Mouse (Mus musculus) cerebellum, adult 2 months (tissue): ENCODE data around the gene Ppbp. TPM values are rescaled to one million over a fixed set of nuclear protein-coding genes. Genes with fewer than 3 reads are reported as not detected.
"Not testable (repeated sequence)": the region's sequence is repeated elsewhere in the genome, so short reads cannot be mapped to it uniquely, and the experiment has no call there.

Experiments used
- DNase-seq, 2 experiments: peaks; one replicate each; pipeline ENCODE4 v3.0.0; 2021
- H3K27ac ChIP-seq: fragments of 200-500 bp; 2 replicates; pipeline ENCODE4 v1.5.1; 2012; ENCODE audit warnings: low read length, control low read depth, inconsistent platforms; ENCODE audit not compliant: insufficient read depth
- H3K27me3 ChIP-seq: fragments of 200-500 bp; 2 replicates; pipeline ENCODE4 v1.6.1; 2012; ENCODE audit warnings: inconsistent platforms, mild to moderate bottlenecking, low read length, moderate library complexity; ENCODE audit not compliant: control insufficient read depth, insufficient read depth
- H3K4me1 ChIP-seq: fragments of 200-500 bp; 2 replicates; pipeline ENCODE4 v1.6.1; 2011; ENCODE audit warnings: low read length; ENCODE audit not compliant: control insufficient read depth, insufficient read depth
- H3K4me3 ChIP-seq: fragments of 200-500 bp; replicated peaks from 2 replicates; pipeline ENCODE3; 2011; ENCODE audit warnings: mild to moderate bottlenecking, low read depth, low read length, control low read depth; ENCODE audit not compliant: insufficient read depth
- CTCF ChIP-seq: fragments of 200-500 bp; IDR thresholded peaks from 2 replicates; pipeline ENCODE4 v1.5.1; 2011; ENCODE audit warnings: low read depth, mild to moderate bottlenecking, control low read depth, low read length, moderate library complexity, borderline replicate concordance; ENCODE audit not compliant: insufficient read depth
- POLR2A ChIP-seq: fragments of 200-500 bp; IDR thresholded peaks from 2 replicates; pipeline ENCODE4 v1.6.1; 2011; ENCODE audit warnings: low read length, control low read depth, borderline replicate concordance; ENCODE audit not compliant: insufficient read depth
- WGBS: fragments of 180-500 bp; shearing (Covaris S2); methylation state at CpG from one replicate; pipeline ENCODE4 v1.1.7; 2018; 5-methylcytosine and 5-hydroxymethylcytosine counted together
- polyA plus RNA-seq: library from polyadenylated mRNA; depleted of rRNA; stranded (reverse); fragments of >200 nt; gene quantifications from 2 replicates; pipeline ENCODE4 v1.2.3, GENCODE M21; 2012; rRNA removed

The Ppbp gene
- polyA plus RNA-seq, 1 experiment, result 0.67 TPM

DNA sequence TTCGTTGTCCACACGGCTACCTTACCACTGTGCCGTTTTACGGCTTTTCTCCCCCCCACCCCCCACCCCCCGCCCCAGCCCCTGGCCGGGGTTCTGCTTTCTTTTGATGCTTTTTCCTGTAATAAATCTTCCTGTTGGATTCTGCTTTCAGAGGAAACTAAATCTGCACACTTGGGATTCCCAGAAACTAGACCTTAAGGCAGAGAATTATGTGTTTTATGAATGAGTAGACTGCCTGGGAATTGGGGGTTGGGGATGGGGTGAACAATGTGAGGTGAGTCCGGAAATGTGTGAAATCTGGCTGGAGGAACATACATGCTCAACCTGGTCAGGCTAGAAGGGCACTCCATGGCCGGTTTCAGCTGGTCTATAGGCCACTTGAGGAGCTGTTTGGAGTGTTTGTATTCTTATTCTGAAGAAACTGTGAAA, 21.8 kb downstream of the Ppbp start:
- H3K27ac ChIP-seq, result no peak overlapping the region
- no peak overlapping the region for H3K4me3 ChIP-seq
- 88% methylated on average over 8 of the region's 8 CpGs for WGBS
- H3K27me3 ChIP-seq, result no peaks in the 10 kb centered on the region
- DNase-seq, result no peak
- TF ChIP-seq CTCF (no peak), POLR2A (no peak)
- no peaks in the 10 kb centered on the region for H3K4me1 ChIP-seq

DNA sequence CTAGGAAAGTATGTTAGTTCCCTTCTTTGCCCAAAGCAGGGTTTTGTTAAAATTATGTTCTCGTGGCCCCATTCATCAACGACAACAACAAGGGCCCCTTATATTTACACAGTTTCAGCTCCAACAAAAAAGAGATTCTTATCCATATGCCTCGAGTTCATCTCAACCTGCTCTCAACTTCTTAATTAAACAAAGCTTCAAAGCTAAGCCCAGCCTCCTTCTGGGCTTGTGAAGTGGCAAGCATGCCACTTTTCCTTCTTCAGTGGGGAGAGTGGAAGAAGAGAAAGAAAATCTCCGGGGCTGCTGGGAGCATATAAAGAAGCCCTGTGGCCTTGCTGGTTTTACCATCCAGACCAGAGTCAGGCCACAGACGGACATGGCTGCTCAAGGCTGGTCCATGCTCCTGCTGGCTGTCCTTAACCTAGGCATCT, 25.9 kb downstream of the Ppbp start, which contains the start of gene Cxcl15:
Cxcl15 (plus strand) TSS at position 340 of the 431 bp plus-strand sequence.
- H3K4me3 ChIP-seq, result no peak within 1 kb of the TSS
- WGBS, result 75% methylated on average over 5 of the region's 5 CpGs

DNA sequence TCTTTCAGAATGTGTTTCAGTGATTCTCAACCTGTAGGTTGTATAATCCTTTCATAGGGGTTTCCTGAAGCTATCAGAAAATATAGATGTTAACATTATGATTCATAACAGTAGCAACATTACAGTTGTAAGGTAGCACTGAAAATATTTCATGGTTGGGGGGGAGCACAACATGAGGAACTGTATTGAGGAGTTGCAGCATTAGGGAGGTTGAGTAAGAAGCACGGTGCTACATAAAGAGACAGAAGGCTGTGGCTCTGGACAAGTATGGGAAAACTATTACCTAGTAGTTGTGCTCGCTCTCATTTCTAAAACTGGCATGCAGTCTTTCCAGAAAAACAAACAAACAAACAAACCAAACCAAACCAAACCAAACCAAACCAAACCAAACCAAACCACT, 27.1 kb downstream of the Ppbp start:
- WGBS, result 85% methylated on average over 2 of the region's 2 CpGs
- DNase-seq, H3K27me3 ChIP-seq, H3K4me1 ChIP-seq, H3K27ac ChIP-seq, H3K4me3 ChIP-seq: not testable (repeated sequence)

More for the DNA sequence above, 25.9 kb downstream of the Ppbp start, which contains the start of gene Cxcl15:
- H3K4me1 ChIP-seq, result no peaks in the 10 kb centered on the region
- TF ChIP-seq CTCF (no peak), POLR2A (no peak)
- no peaks in the 10 kb centered on the region for H3K27me3 ChIP-seq
- DNase-seq, result no peak
- no peak within 1 kb of the TSS for H3K27ac ChIP-seq

DNA sequence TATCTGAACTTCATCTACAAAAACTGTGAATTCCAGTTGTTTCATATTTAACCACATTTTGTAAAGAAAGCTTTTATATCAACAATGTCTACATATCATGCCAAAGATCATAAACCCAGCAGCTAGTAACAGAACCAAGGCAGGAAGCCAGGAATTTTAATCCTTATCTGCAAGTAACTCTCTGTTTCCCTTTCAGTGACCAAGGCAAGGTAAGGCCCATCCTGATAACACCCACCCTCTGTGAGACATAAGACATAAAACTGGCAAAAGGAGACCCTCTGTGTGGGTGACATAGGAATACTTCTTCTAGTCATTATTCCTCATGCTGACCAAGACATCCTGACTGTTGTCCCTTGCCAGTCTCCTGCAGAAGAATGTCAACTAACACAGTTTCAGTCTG, 36.3 kb downstream of the Ppbp start:
- DNase-seq, result no peak
- TF ChIP-seq POLR2A, result no peak
- TF ChIP-seq CTCF, result no peak
- Histone ChIP-seq H3K4me3 (no peak overlapping the region), H3K27me3 (no peaks in the 10 kb centered on the region), H3K4me1 (no peaks in the 10 kb centered on the region), H3K27ac (no peak overlapping the region)

DNA sequence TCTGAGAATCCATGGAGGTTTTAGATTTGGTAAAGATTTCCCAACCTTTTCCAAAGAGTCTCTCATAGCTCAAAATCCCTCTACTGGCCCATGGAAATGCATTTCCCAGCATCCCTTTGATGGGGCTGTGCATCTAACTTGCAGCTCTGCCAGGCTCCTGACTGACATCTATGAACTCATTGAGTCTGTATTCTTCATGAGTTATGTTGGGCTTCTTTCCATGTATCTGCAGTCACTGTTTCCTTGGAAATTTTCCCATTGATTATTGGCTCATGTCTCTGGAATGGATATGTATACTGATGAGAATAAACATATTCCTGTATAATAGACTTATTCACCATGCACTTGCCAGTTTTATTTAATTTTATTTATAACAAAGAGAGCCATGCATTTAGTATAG, 37.7 kb downstream of the Ppbp start:
- Histone ChIP-seq H3K27ac (no peak overlapping the region), H3K4me3 (no peak overlapping the region), H3K4me1 (no peaks in the 10 kb centered on the region), H3K27me3 (no peaks in the 10 kb centered on the region)
- no peak for TF ChIP-seq CTCF
- no peak for TF ChIP-seq POLR2A
- no peak for DNase-seq

DNA sequence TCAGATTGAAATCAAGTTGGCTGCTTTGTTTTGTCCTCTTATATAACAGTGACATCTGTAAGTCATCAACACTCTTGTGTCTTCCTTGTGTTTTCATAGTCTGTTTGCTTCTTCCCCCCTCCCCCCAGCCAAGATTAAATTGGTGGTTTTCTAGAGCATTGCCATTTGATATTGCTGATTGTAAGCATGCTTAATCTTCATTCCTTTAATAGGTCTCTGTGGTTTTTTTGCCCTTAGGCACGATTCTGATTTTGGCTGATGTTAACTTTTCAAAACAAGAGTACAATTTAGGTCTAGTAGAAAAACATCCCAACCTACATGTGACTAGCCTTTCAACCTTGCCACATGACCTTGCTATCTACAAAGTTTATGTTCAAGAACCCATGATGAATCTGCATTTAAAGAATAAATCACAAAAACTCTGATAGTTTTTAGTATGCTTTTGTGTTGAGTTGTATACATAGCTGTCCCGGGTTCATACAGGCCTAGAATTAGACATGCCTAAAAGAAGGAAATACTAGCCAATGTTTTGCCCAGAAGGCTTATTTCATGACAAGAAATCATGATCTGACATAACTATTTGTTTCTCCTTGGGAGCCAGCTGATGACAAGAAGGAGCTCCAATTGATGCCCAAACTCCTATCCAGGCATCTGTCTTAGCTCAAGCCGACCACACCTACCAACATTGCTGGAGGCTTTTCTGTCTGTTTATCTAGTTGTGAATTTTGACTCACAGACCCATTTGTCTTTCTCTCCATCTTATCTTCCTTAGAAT, 39.0 kb downstream of the Ppbp start:
- TF ChIP-seq POLR2A, result no peak
- no peak for TF ChIP-seq CTCF
- Histone ChIP-seq H3K27me3 (no peaks in the 10 kb centered on the region), H3K27ac (no peak overlapping the region), H3K4me3 (no peak overlapping the region), H3K4me1 (no peaks in the 10 kb centered on the region)
- no peak for DNase-seq
- 86% methylated on average over 3 of the region's 3 CpGs for WGBS

Other genes starting within 250 kb of the Ppbp start
- not detected in 2 replicates for gene Afm, start 249.6 kb upstream of the Ppbp start, polyA plus RNA-seq
- gene 5830473C10Rik, start 207.4 kb upstream of the Ppbp start, polyA plus RNA-seq, result not detected in 2 replicates
- 5.0 and 5.1 TPM in 2 replicates for gene Rassf6, start 127.9 kb upstream of the Ppbp start, polyA plus RNA-seq
- gene Cxcl5, start 9.2 kb upstream of the Ppbp start, polyA plus RNA-seq, result 0.17 and 0.29 TPM in 2 replicates
- 2.3 and 3.2 TPM in 2 replicates for gene Pf4, start 3.9 kb downstream of the Ppbp start, polyA plus RNA-seq
- gene Cxcl3, start 17.6 kb downstream of the Ppbp start, polyA plus RNA-seq, result not detected in 2 replicates
- gene Cxcl15, start 26.0 kb downstream of the Ppbp start, polyA plus RNA-seq, result not detected in 2 replicates
- gene Cxcl1, start 122.7 kb downstream of the Ppbp start, polyA plus RNA-seq, result 0.22 and 0.34 TPM in 2 replicates
- not detected in 2 replicates for gene Cxcl2, start 135.4 kb downstream of the Ppbp start, polyA plus RNA-seq
- 16.7 and 18.0 TPM in 2 replicates for gene Mthfd2l, start 162.6 kb downstream of the Ppbp start, polyA plus RNA-seq